Mouse (Mus musculus) G1E (cell line): ENCODE data around the gene Ntn5. TPM values are rescaled to one million over a fixed set of nuclear protein-coding genes. Genes with fewer than 3 reads are reported as not detected.
A peak's percentile ranks its signal among the peaks of the same experiment; 100 is the strongest.

ENCODE experiments used
- ATAC-seq: 2 replicates; pipeline ENCODE4 v1.8.0; 2016; ENCODE audit warnings: mild to moderate bottlenecking; ENCODE audit not compliant: insufficient number of reproducible peaks, poor library complexity, low FRiP score, severe bottlenecking; ENCODE audit errors: extremely low read depth
- DNase-seq: peaks from one replicate; pipeline ENCODE4 v3.0.0; 2012; ENCODE audit warnings: low spot score
- H3K27me3 ChIP-seq: 2 replicates; pipeline ENCODE4 v1.6.1; 2012; ENCODE audit warnings: mild to moderate bottlenecking, low read length, inconsistent platforms; ENCODE audit not compliant: insufficient read depth
- H3K36me3 ChIP-seq: replicated peaks from 2 replicates; pipeline ENCODE3; 2012; ENCODE audit warnings: mild to moderate bottlenecking, inconsistent platforms
- H3K4me1 ChIP-seq: 2 replicates; pipeline ENCODE4 v1.6.1; 2012; ENCODE audit warnings: low read depth, low read length, inconsistent platforms, mixed read lengths; ENCODE audit not compliant: insufficient read depth
- H3K4me3 ChIP-seq: 2 replicates; pipeline ENCODE4 v1.5.1; 2012; ENCODE audit warnings: low read depth, mild to moderate bottlenecking, inconsistent platforms, low read length, moderate library complexity, mixed read lengths
- H3K9me3 ChIP-seq: replicated peaks from 2 replicates; pipeline ENCODE4 v1.6.1; 2012; ENCODE audit warnings: inconsistent platforms
- CTCF ChIP-seq: IDR thresholded peaks from 2 replicates; pipeline ENCODE4 v1.5.1; 2012; ENCODE audit warnings: low read depth, low read length, inconsistent platforms, mixed read lengths
- GATA1 ChIP-seq: IDR thresholded peaks from 2 replicates; pipeline ENCODE4 v1.6.1; 2012; ENCODE audit warnings: borderline replicate concordance, low read length, inconsistent platforms, mixed read lengths
- GATA2 ChIP-seq: IDR thresholded peaks from 2 replicates; pipeline ENCODE4 v1.6.1; 2012; ENCODE audit warnings: low read depth, low read length, inconsistent platforms, borderline replicate concordance
- POLR2AphosphoS5 ChIP-seq: IDR thresholded peaks from 2 replicates; pipeline ENCODE4 v1.6.1; 2012; ENCODE audit warnings: low read depth, low read length, inconsistent platforms; ENCODE audit not compliant: insufficient replicate concordance
- TAL1 ChIP-seq: conservative IDR thresholded peaks from 2 replicates; pipeline ENCODE4 v1.6.1; 2012; ENCODE audit warnings: low read depth, low read length, inconsistent platforms, mixed read lengths
- polyA plus RNA-seq: library from polyadenylated mRNA; stranded (reverse); fragments of >175 nt; gene quantifications from 2 replicates; pipeline ENCODE4 v1.2.3, GENCODE M21; 2012
- total RNA-seq, 2 experiments: library from RNA; stranded (forward) in 1 of 2; stranded (reverse) in 1 of 2; fragments of 200-1000 nt in 1 of 2; fragments of >200 nt in 1 of 2; fragmentation: Nextera tagmentation in 1 of 2; gene quantifications; 2 replicates each; pipeline ENCODE4 v1.2.3; 2014 to 2017

The Ntn5 gene
- total and polyA plus RNA-seq, 3 experiments: 0.21 TPM; not detected in 2

DNA sequence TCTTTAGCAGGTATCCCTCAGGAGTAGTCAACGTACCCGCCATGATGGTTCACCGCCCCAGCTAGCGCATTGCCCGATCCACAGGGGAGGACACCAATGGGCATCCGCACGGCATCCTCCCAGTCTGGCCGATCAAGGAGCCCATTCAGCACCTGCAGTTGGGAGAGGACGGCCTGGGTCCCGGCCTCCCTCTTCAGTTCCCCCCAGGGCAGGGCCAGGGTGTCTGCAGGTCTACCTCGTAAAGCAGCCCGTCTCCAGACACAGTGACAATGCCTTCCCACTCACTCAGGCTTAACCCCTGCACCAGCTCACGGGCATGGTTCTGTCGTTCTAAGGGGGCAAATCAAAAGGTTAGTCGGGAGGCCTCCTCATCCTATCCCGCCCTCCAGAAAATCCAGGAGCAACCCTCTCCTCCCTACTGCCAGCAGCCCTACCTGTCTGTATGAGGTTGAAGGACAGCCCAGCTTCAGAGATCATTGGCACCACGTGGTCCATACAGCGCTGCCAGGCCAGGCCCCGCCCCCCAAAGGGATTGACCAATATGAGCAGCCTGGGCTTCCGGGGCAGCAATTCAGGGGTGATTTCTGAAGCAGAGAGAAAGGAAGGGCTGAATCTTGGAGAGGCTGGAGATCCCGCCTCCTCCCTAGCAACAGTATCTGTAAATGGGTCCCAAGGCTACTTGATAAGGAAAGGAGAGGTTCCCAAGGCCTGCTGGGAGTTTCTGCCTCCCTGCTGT is 28.4 kb downstream of the Ntn5 start:
- H3K9me3 ChIP-seq: no peaks in the 10 kb centered on the region
- H3K36me3 ChIP-seq: peaks cover 80% of the 10 kb centered on the region
- no peak for ATAC-seq
- no peak for DNase-seq
- H3K27me3 ChIP-seq: no peaks in the 10 kb centered on the region
- TF ChIP-seq TAL1: no peak
- no peak for TF ChIP-seq POLR2AphosphoS5
- no peak for TF ChIP-seq GATA1
- TF ChIP-seq GATA2: no peak
- no peak for TF ChIP-seq CTCF
- H3K4me3 ChIP-seq: no peak overlapping the region
- peaks cover 77% of the 10 kb centered on the region for H3K4me1 ChIP-seq

DNA sequence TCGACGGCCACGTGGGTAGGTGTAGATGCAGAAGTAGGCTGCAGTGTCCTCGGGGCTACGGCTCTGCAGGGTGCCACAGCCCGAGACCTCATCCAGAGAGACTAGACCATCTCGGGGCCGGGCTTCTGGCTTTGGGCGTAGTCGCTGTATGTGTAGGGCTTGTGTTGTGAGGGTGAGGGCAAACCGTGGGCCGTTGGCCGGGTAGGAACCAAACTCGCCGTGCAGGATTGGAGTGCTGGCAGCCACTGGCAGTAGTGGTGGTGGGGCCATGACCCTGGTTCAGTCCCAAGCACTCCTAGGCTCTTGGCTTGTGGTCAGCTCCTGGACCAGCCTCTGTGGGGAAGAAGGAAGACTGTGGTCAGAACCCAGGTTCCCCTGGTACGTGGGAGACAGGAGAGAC is 29.6 kb downstream of the Ntn5 start:
- DNase-seq (no peak), ATAC-seq (no peak)
- no peak for TF ChIP-seq GATA2
- no peak for TF ChIP-seq GATA1
- no peak for TF ChIP-seq TAL1
- TF ChIP-seq POLR2AphosphoS5: no peak
- no peak for TF ChIP-seq CTCF
- Histone ChIP-seq H3K4me1 (peaks cover 66% of the 10 kb centered on the region), H3K36me3 (peaks cover 78% of the 10 kb centered on the region), H3K4me3 (no peak overlapping the region), H3K27me3 (no peaks in the 10 kb centered on the region), H3K9me3 (no peaks in the 10 kb centered on the region)

DNA sequence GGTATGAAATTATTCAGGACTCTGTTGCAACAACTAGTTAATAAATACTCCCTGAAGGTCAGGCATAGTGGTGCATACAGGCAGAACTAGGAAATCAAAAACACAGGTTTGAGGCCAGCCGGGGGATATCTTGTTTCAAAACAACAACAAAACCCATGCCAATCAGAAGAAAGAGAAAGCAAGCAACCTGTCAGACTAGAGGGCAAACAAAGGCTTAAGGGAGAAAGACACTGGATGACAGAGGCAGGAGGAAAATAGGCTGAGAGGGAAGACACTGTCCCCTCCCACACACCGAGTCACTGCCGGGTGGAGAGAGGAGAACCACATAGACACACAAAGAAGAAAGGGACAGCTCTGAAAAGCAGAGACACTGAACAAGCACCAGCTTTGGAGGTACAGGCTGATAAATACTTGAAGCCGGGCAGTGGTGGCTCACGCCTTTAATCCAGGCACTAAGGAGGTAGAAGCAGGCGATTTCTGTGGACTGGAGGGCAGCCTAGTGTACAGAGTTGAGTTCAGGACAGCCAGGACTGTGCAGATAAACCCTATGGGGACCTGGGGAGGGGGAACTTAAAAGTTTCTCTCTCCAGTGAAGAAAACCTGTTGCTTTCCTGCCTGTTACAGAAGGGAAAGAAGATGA is 30.2 kb downstream of the Ntn5 start:
- H3K27me3 ChIP-seq: no peaks in the 10 kb centered on the region
- H3K9me3 ChIP-seq: no peaks in the 10 kb centered on the region
- H3K36me3 ChIP-seq: peaks cover 76% of the 10 kb centered on the region
- TF ChIP-seq TAL1: no peak
- TF ChIP-seq GATA1: no peak
- no peak for TF ChIP-seq POLR2AphosphoS5
- no peak for TF ChIP-seq GATA2
- no peak for TF ChIP-seq CTCF
- ATAC-seq: no peak
- peaks cover 60% of the 10 kb centered on the region for H3K4me1 ChIP-seq
- no peak for DNase-seq
- peak overlapping the region; percentile 77 for H3K4me3 ChIP-seq

DNA sequence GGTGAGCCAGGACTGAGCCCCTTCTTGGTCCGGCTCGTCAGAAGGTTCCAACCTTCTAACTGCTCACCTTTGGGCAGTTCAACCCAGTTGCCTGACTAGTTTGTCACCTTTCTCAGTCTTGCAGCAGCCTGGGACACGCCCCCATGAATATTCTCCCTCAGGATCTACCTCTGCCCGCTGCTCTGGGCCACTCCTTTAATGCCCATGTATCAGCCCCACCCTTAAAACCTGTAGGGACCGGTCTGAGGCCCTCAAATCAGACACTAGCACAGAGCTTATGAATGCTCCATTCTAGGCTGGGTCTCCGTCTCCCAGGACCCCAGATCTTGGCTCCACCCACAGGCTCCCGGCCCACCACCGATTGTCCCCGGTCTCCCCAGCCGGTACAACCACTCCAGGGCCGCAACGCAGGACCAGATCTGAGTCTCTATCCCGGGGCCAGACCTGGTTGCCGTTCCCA is 30.8 kb downstream of the Ntn5 start:
- Histone ChIP-seq H3K4me1 (peaks cover 61% of the 10 kb centered on the region), H3K36me3 (peaks cover 76% of the 10 kb centered on the region), H3K4me3 (peak overlapping the region; percentile 77), H3K27me3 (no peaks in the 10 kb centered on the region), H3K9me3 (no peaks in the 10 kb centered on the region)
- ATAC-seq (no peak), DNase-seq (no peak)
- TF ChIP-seq GATA2: no peak
- no peak for TF ChIP-seq CTCF
- no peak for TF ChIP-seq TAL1
- TF ChIP-seq GATA1: no peak
- TF ChIP-seq POLR2AphosphoS5: no peak

DNA sequence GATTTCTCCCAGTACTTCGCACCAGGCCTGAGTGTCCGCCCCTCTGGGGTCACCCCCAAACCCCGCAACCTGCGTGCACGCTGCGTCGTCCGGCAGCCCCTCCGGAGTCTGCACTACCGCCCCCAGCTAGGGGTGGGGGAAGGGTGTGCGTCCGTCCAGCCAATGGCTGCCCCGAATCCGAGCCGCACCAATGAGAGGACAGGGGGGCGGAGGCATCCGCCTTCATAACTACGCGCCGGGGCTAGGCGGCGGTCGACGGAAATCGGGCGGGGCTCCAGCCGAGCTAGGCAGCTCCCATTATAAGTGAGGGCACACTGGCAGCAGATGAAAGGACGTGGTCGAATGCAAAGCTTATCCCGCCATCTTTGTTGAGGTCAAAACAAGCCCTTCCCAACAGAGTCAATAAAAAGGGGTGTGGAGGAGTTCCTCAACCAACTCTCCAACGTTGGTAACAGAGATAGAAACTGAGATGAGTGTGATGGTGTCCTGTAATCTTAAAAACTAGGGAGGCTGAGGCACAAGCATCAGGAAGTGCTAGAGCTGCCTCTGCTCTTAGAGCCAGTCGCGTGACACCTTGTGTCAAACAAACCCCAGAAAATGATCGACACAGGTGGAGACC is 31.4 kb downstream of the Ntn5 start, which contains the start of gene Rpl18:
Gene Rpl18, plus strand, starts transcription at position 368 of the 619 bp plus-strand sequence.
- peaks cover 76% of the 10 kb centered on the region for H3K36me3 ChIP-seq
- H3K4me1 ChIP-seq: peaks cover 62% of the 10 kb centered on the region
- DNase-seq: peak; percentile 98
- H3K27me3 ChIP-seq: no peaks in the 10 kb centered on the region
- ATAC-seq: peak; percentile 79
- no peak for TF ChIP-seq GATA2
- TF ChIP-seq CTCF: no peak
- no peak for TF ChIP-seq TAL1
- no peak for TF ChIP-seq POLR2AphosphoS5
- no peaks in the 10 kb centered on the region for H3K9me3 ChIP-seq
- H3K4me3 ChIP-seq: peak within 1 kb of the TSS; percentile 77
